Mouse (Mus musculus): ENCODE data around the gene Fto.

Gene Fto

GRCm38 (mm10) chr8:91504360-91504759, 191.0 kb downstream of the Fto start:
- no peak for DNase-seq

- DNase-seq = no peak
Measured at GRCm38 (mm10) chr8:91504891-91505290, 191.6 kb downstream of the Fto start.

GRCm38 (mm10) chr8:91505411-91505954, 192.2 kb downstream of the Fto start:
- no peak for DNase-seq

GRCm38 (mm10) chr8:91505997-91506672, 192.8 kb downstream of the Fto start:
- no peak for DNase-seq

- DNase-seq = no peak
Measured at GRCm38 (mm10) chr8:91506682-91507257, 193.4 kb downstream of the Fto start.

- DNase-seq = no peak
Measured at GRCm38 (mm10) chr8:91507681-91508097, 194.4 kb downstream of the Fto start.

- DNase-seq = no peak
Measured at GRCm38 (mm10) chr8:91508284-91508683, 195.0 kb downstream of the Fto start.

- no peak for DNase-seq
Measured at GRCm38 (mm10) chr8:91509206-91509899, 196.0 kb downstream of the Fto start.

GRCm38 (mm10) chr8:91509900-91510260, 196.6 kb downstream of the Fto start:
- DNase-seq = no peak

GRCm38 (mm10) chr8:91510716-91511115, 197.4 kb downstream of the Fto start:
- DNase-seq = no peak

GRCm38 (mm10) chr8:91511943-91512342, 198.6 kb downstream of the Fto start:
- no peak for DNase-seq

- no peak for DNase-seq
Measured at GRCm38 (mm10) chr8:91514752-91515478, 201.6 kb downstream of the Fto start.

GRCm38 (mm10) chr8:91516422-91516821, 203.1 kb downstream of the Fto start:
- no peak for DNase-seq

GRCm38 (mm10) chr8:91518085-91518484, 204.8 kb downstream of the Fto start:
- DNase-seq = no peak

GRCm38 (mm10) chr8:91522201-91522600, 208.9 kb downstream of the Fto start:
- DNase-seq = no peak

GRCm38 (mm10) chr8:91524056-91524864, 210.9 kb downstream of the Fto start:
- DNase-seq = no peak

- no peak for DNase-seq
Measured at GRCm38 (mm10) chr8:91524865-91525250, 211.5 kb downstream of the Fto start.

GRCm38 (mm10) chr8:91525342-91525817, 212.1 kb downstream of the Fto start:
- DNase-seq = no peak

- DNase-seq = peak; percentile 34
Measured at GRCm38 (mm10) chr8:91528967-91529366, 215.6 kb downstream of the Fto start.

GRCm38 (mm10) chr8:91529699-91530098, 216.4 kb downstream of the Fto start:
- no peak for DNase-seq

- no peak for DNase-seq
Measured at GRCm38 (mm10) chr8:91530656-91531055, 217.3 kb downstream of the Fto start.

- peak; percentile 82 for DNase-seq
Measured at GRCm38 (mm10) chr8:91531971-91532370, 218.6 kb downstream of the Fto start.

All from right cerebral cortex, postnatal 14 days (tissue).